Mouse (Mus musculus): Measurements from ENCODE around the gene Filip1l.

Filip1l gene

GRCm38 (mm10) chr16:57396249-57396648 lies 43.4 kb downstream of the Filip1l start:
- DNase-seq (ENCODE audit: low read depth, low spot score) = no peak

DNA sequence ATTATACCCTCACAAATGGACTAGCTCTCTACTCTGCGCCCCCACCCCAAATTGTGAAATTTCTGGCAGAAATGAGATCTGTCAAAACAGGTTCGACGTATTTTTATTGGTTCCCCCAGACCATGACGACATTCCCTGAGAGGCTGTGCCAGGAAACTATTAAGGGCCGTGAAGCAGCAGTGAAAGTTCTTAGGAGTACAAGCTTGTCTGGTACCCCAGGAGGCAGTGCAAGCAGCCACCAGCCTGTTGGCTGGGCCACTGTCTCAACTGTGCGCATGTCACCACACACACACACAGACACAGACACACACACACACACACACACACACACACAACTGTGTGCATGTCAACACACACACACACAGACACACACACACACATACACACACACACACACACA lies 45.0 kb downstream of the Filip1l start:
- DNase-seq (ENCODE audit: low read depth, low spot score) = no peak

DNA sequence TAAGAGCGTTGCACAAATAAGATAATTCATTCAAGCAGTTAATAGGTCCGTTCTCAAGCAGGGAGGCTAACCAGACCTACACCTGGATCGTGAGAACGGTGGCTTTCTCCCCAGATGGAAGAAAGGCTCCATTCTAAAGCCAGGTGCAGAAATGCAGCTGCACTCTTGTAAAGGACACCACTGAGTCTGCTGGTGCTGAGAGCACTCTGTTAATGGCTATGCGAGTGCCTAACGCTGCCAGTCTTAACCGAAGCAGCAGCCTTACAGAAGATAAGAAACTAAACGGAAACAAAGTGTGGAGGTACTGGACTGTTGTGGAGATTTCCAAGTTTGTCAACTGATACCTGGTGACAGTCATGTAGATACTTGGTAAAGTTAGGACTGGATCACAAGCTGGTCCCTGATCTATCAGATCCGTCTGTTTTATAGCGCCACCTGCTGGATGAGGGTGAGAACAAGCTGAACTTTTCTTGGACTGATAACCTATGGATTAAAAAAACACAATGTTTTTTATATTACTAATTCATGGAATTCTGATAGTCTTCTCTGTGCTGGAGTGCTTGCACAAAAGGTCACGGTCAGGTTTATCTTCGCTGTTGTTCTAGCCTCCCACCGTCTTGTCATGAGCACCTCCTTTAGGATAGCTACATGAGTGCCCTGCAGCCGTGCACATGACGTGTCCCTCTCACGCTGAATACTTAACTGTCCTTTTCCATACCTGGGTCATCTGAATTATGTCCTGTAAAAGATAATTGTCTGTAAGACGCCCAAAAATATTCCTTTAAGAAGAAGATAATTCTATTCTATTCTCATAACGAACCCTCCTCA lies 45.7 kb downstream of the Filip1l start:
- DNase-seq (ENCODE audit: low read depth, low spot score) = peak; percentile 76

GRCm38 (mm10) chr16:57399566-57399965 lies 46.7 kb downstream of the Filip1l start:
- no peak for DNase-seq (ENCODE audit: low read depth, low spot score)

DNA sequence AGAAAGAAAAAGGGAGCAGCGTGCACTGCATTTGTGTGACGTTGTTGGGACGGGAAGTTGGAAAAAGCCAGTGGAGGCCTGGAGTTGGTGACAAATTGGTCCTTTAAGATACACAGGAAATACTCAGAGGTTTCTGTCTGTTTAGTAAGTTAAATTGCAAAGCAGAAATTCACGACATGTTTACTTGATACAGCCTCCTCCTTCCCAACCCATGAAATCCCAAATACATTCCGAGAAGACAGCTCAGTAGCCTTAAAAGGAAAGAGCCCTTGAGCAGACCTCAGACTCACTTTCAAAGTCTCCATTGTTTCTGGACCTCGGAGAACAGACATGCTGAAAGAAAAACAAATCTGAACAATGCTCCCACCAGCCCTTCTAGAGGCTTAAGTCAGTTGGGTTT lies 48.8 kb downstream of the Filip1l start:
- no peak for DNase-seq (ENCODE audit: low read depth, low spot score)

DNA sequence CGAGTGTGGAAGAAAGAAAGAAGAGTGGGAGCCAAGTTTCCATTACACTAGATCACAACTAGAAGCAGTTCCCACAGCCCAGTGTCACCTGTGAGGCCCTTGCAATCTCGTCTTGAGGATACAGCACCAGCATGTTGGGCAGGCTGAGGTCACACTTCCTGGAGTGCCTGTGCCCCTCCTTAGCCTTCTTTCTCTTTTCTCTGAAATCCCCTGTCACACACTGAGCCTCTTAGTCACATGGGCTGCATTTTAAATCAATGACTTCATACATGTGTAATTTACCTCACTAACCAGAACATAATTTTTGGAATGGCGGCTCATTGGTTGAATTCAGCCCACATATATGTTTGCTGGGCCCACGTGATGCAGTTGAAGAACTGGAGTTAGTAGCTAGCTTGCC lies 50.0 kb downstream of the Filip1l start:
- DNase-seq (ENCODE audit: low read depth, low spot score) = no peak

DNA sequence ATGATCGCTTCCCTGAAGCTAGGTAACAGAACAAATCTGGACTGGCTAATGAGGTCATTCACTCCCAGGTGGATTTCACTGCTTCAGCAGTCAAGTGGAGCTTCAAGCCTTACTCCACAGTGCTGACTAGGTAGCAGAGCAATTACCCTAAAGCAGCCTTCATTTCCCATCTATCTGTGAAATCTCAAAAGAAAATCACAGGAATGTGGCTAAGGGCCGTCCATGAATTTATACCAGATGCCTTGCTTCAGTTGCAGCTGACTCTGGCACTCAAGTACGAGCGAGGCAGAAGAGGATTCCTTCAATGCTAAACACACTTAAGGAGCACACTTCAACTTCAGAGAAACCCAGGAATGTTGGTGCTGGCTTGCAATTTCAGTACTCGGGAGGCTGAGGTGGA lies 50.9 kb downstream of the Filip1l start:
- no peak for DNase-seq (ENCODE audit: low read depth, low spot score)

- no peak for DNase-seq (ENCODE audit: low read depth, low spot score)
These were observed 59.9 kb downstream of the Filip1l start for GRCm38 (mm10) chr16:57412766-57413165.

- DNase-seq (ENCODE audit: low read depth, low spot score) = peak; percentile 55
These were observed 63.2 kb downstream of the Filip1l start for GRCm38 (mm10) chr16:57416049-57416448.

- no peak for DNase-seq (ENCODE audit: low read depth, low spot score)
These were observed 64.1 kb downstream of the Filip1l start for GRCm38 (mm10) chr16:57417017-57417416.

DNA sequence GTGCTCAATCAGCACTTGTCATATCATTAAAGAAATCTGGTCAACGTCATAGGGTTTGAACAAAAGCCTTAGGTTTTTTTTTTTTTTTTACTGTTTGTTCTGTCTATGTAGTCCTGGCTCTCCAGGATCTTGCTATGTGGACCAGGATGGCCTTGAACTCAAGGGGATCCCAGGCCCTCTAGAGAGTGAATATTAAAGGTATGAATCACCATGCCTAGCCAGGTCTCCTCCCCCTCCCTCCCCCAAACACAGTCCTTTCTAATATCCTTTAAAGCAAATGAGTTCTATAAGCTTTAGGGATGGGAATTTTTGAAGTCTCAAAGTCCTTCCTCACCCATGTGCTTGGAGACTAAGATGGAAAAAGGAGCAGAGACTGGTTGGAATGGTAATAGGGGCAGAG lies 65.1 kb downstream of the Filip1l start:
- DNase-seq (ENCODE audit: low read depth, low spot score) = no peak

- no peak for DNase-seq (ENCODE audit: low read depth, low spot score)
These were observed 66.4 kb downstream of the Filip1l start for GRCm38 (mm10) chr16:57419332-57419731.

DNA sequence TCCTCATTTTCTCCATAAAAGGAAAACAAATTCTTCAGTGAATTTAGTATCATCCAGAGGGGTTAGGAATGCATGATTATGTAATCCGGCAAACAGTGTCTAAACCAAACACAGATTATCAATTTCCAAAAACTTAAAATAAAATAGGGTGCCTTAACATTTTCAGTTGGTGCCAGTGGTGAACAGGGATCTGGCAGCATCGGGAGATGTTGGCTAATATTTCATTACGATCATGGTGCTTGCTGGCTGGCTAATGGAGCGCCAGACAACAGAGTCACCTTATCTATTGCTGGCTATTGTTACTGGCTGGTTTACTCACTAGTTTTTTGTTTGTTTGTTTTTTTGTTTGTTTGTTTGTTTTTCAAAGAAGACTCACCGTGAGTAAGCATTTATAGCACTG lies 67.0 kb downstream of the Filip1l start:
- DNase-seq (ENCODE audit: low read depth, low spot score) = no peak

GRCm38 (mm10) chr16:57420773-57421556 lies 68.1 kb downstream of the Filip1l start:
- no peak for DNase-seq (ENCODE audit: low read depth, low spot score)

DNA sequence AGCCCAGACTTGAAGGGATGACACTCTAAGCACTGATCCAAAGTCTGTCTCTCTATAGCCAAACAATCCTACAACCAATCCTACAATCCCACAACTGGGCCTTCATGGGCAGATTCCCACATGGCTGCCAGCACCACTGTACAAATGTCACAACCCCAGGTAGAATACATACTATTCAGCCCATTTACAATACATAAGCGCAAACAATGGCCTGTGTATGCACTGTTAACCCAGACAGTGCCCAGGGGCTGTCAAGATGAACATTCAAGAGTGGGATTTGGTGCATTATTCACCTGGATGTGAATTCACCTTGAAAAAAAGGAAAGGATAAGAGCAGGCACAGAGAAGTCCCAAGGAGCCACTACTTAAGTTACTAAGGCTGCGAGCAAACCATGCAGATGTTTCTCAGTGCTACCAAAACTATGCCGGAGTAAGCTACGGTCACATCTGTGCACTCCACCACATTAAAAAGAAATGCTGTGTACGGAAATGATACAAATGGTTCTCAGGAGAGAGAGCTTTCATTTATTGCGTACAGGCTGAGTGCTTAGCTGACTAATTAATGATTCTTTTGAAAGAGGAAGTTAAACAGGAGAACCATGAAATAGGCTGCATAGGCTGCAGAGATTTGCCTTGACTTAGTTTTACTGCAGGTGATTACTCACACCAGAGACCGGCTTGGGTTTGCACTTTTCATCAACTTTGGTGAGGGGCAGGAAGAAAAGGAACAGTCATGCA lies 69.0 kb downstream of the Filip1l start:
- DNase-seq (ENCODE audit: low read depth, low spot score) = no peak

DNA sequence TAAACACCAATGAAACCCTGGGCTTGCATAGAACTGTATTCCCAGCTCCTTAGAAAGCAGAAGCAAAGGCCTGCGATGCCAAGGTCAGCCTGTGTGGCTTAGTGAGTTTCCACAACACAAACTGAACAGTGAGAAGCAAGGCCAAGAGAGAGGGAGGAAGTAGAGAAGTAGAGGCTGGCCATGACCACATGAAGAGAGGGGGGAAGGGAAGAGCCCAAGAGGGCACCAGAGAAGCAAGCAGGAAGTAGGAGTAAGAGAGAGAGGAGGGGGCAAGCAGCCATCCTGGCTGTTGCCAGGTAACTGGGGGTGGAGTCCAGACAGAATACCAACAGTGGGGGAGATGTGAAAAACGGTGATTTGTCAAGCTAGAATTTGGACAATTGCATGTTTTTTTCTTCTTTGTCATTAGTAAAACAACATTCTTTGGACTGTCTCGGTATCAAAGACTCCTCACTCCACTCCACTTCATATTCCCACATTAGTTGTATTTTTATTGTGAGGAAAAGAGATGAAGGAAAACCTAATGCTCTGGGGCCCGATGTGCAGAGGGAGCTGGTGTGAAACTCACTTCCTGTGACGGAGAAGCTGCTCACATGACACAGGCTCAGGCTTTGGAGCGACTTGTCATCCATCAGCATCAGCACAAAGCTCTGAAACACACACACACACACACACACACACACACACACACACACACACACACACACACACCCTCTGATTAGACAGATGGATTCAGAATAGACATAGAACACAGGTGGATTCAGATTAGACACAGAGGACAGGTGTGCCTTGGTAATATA lies 70.3 kb downstream of the Filip1l start:
- no peak for DNase-seq (ENCODE audit: low read depth, low spot score)

- DNase-seq (ENCODE audit: low read depth, low spot score) = no peak
These were observed 73.8 kb downstream of the Filip1l start for GRCm38 (mm10) chr16:57426680-57427079.

- DNase-seq (ENCODE audit: low read depth, low spot score) = no peak
These were observed 74.8 kb downstream of the Filip1l start for GRCm38 (mm10) chr16:57427516-57428285.

DNA sequence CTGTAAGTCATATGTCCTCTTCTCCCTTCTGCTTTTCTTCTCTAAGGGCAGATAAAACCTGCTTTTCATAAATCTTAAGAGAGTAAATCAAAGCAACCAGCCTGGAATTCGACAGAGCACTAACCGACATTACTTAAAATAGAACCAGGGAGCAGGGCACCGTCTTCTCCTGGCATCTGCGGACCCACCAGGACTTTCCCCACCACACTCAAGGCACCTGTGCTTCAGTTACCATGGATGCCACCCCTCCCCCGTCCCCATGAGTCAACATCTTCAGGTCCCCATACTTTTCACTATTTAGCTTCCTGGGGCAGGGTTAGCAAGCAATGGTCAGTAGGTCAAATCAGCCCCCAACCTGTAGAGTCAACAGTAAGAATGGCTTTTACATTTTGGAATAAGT lies 76.1 kb downstream of the Filip1l start:
- no peak for DNase-seq (ENCODE audit: low read depth, low spot score)

DNA sequence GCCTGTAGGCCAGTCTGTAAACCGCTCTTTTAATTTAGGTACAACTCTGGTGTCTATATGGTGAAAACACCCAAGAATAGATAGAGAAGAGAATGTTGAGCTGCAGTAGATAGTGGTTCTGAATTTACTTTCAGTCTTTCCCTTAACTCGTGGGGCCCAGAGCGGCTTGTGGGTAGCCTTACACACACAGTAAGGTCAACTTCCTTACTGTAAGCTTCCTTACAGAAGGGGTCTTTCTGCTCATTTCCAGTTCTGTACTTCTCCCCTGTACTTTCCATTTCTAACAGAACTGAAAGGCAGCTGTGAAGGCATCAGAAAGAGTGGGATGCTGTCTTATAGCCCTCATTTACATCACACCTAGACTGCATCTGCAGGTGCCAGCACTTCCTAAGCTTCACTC lies 78.4 kb downstream of the Filip1l start:
- no peak for DNase-seq (ENCODE audit: low read depth, low spot score)

DNA sequence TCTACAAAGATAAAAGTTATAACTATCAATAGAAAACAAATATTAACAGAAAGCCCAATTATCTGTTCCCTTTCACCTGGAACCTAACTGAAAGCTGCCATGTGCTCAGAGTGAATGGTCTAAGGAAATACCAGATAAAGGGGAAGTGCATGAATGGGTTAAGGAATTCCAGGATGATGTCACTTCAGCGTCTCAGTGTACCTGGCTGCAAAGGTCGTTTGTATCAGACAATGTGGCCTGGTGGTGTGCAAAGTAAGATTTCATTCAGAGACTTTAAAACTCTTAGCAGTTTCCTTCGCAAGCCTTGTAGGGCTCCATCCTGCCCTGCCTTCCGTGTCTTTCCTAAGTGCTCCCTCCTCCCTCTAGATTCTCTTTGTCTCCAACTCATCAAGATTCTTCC lies 80.3 kb downstream of the Filip1l start:
- no peak for DNase-seq (ENCODE audit: low read depth, low spot score)

Measured in mesoderm, embryonic 11.5 days (tissue).